Comparison of ENCODE assay signal across 17 mouse cellular contexts in genomic region chr6:99443460-99443859, GRCm38 (mm10).
A peak's percentile ranks its signal among the peaks of the same experiment; 100 is the strongest.
DNase-seq lines count a peak whose midpoint lies in the region; ATAC-seq and TF ChIP-seq lines count a peak whose summit lies in the region.
"Had no signal": no experiment of that assay in that cellular context is flagged by ENCODE, and none has a peak within 500 bp of the region (broad histone marks: within the 10 kb centered on the region; RNA-seq: fewer than 3 reads in every experiment).

No protein-coding gene starts in this region.

- H3K4me3 ChIP-seq in gastrocnemius, adult 2 months = no peak overlapping the region
- H3K4me3 ChIP-seq: forebrain, embryonic 15.5 days; hindbrain, embryonic 12.5 days; lung, embryonic 15.5 days; neural tube, embryonic 15.5 days had no signal

- DNase-seq in gastrocnemius, adult 2 months = peak; percentile 76
- no peak for DNase-seq in gastrocnemius, postnatal 14 days
- peak; percentile 42 for DNase-seq in brain, adult 2 months (ENCODE audit: low read depth, low spot score)
- DNase-seq in left cerebral cortex, adult 8-10 months (ENCODE audit: low spot score in 2 of 2) = no peak
- no peak for DNase-seq in urinary bladder, postnatal 25 days (ENCODE audit: low spot score)
- DNase-seq: cerebellum, adult 18-20 months; layer of hippocampus, adult 9-11 months; left cerebral cortex, postnatal 4 days; right cerebral cortex, postnatal 4 days; thymus, adult 2 months had no signal

- ATAC-seq in CD4-positive, CD25-positive, alpha-beta regulatory T cell, adult 4 months = peak; percentile 49
- ATAC-seq in megakaryocyte, adult 5-6 weeks (ENCODE audit: poor library complexity, severe bottlenecking) = peak; percentile 38
- ATAC-seq: forebrain, embryonic 15.5 days had no signal

- H3K27ac ChIP-seq in gastrocnemius, adult 2 months = peak overlapping the region; percentile 66
- H3K27ac ChIP-seq: forebrain, embryonic 15.5 days; hindbrain, embryonic 12.5 days; kidney, postnatal 0 days; lung, embryonic 15.5 days; neural tube, embryonic 15.5 days had no signal

- intact Hi-C loops in gastrocnemius, adult 2 months (cut with DNase I) = loop anchor here (5.0 to 10.0 kb wide), 2 partner anchors 79 to 179 kb away; partner anchors contain the start of gene Foxp1
- intact Hi-C loops in gastrocnemius, postnatal 14 days (cut with DNase I; ENCODE audit: low total_unique reads) = no loop called here

- no peak for TF ChIP-seq CTCF in gastrocnemius, adult 2 months (IDR thresholded peaks at IDR 0.05)

Comparison
In these comparisons a context has a peak if more than half of its experiments do, and no peak if none do; other contexts are left out.
1. DNase-seq: peak in gastrocnemius, adult 2 months (single experiment) and brain, adult 2 months (single experiment); none in gastrocnemius, postnatal 14 days (single experiment), left cerebral cortex, adult 8-10 months (0 of 2) and urinary bladder, postnatal 25 days (single experiment).